Mouse (Mus musculus) adrenal gland, postnatal 4 days (tissue): ENCODE measurements around the gene Trim27. TPM values are rescaled to one million over a fixed set of nuclear protein-coding genes. Genes with fewer than 3 reads are reported as not detected.

Source experiments
- DNase-seq, 2 experiments: peaks; one replicate each; pipeline ENCODE4 v3.0.0; 2021 to 2022; ENCODE audit warnings: low spot score in 2 of 2, mixed read lengths in 2 of 2
- total RNA-seq, 2 experiments: library from RNA; stranded (reverse); gene quantifications; 2 replicates each; pipeline ENCODE4 v1.2.3; 2021

Gene Trim27
- total RNA-seq, 2 experiments from 2014 or later = 73.3 to 75.1 TPM

DNA sequence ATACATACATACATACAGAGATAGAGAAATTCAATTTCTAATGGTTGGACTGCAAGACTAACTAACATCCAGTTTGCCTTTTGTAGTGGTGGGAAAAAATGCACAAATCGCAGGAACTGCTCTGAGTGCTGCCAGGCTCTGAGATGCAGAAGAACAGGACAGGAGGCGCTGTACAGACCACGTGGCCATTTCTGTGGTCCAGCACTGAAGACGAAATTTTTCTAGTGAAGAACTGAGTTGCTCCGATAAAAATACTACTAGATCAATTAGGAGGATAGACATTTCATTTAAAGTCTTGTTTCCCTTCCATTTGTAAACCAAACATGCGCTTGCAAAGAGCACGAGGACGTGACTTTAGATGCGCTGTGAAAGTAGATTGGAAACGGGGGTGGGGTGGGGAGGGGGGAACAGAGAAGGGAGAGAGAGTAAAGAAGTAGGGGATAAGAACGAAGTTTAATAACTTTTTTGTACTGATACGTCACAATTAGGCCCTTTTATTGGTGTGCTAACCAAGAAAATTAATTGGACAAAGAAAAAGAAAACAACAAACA, 7.6 kb upstream of the Trim27 start:
- DNase-seq = no peak

DNA sequence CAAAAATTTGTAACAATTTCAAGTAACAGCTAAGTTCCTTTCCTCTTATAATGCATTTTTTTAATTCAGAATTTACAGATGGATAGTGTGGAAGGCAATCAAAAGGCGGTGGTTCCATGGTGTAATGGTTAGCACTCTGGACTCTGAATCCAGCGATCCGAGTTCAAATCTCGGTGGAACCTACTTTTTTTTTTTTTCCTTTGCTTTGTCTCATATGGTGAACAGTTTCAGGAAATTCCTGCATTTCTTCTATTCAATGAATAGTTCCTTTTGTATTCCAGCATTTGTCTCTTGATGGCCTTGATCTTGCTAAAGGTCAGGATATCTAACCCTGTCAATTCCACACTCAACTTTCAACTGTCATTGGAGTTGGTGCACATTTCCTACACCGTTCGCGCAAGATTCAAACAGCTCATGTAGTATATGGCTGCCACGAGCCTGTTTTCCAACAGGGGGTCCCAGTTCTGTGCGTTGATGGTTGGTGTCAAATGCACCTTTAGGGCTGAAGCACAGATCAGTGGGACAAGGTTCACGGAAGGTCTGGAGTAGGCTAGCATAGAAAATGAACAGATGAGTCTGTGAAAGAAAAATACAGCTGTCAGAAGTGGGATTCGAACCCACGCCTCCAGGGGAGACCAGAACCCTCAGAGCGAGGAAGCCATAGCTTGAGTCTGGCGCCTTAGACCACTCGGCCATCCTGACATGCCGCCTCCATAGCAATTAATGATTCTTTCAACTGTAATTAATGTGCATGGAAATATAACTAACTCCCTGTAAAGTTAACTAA, 6.8 kb upstream of the Trim27 start:
- no peak for DNase-seq

DNA sequence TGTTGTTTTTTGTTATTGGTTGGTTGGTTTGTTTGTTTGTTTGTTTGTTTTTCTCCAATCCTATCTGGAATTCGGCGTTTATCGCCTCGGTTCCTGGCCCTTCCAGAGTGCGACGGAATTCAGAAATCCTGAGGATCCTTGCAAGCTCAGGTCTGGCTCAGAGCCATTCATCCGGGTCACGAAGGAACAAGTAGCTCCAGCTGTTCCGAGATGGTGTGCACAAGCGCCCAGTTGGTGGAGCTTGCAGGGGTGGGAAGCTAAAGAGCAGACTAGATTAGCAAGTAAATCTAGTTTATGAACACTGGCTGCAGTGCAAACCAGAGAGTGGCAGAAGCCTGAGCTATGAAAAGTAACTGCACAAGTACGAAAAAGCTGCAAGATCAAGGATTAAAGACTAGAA, 6.2 kb upstream of the Trim27 start:
- DNase-seq = peak; percentile 50 to 71

DNA sequence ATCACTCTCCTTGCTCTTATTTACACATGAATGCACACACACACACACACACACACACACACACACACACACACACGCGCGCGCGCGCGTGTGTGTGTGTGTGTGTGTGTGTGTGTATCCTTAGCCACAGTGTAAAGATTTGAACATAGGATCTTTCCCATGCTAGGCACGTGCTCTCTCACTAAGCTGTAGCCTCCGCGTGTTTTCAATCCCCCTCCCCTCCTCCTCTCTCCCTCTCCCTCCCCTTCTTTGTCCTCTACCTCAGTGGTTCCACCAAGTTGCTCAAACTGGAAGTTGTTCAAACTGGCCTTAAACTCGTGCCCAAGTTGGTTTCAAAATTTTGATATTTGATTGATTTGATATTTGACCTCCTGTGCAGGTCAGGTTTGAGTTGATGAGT, 2.5 kb upstream of the Trim27 start:
- DNase-seq = no peak

DNA sequence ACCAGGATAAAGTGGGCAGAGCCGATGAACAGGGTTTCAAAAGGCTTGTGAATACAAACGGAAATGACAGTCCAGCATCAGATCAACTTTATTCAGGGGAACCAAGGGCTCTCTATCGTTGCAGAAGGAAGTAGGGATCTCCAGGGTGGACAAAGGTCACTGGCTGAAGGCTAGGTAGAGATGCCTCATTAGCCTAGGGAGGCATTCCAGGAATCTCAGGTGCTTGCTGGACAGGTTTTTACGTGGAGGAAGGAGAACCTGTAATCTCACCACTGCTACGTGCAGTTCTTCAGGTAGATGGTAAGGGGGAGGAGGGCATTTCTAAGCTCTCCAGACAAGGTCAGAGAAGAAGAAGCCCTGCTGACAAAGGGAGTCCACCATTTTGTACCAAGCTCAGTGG, 1.6 kb upstream of the Trim27 start:
- DNase-seq = no peak

DNA sequence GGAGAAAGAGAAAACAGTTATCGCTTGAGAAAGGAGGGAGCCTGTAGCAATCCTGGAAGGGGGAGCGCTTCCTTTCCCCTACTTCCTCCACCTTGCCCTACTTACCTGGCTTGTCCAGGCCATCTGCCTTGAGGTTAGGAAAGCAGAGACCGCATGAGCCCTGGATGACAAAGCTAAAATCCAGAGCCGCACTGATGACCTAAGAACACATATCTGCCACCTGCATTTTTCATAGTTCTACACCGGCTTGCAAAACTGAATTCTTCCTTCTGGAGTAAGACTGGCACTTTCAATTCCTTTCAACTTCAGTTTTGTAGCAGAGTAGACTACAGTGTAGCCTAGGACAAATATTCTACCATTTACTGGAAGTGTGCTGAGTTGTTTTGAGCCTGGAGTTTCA, 881 bp upstream of the Trim27 start:
- DNase-seq = no peak

DNA sequence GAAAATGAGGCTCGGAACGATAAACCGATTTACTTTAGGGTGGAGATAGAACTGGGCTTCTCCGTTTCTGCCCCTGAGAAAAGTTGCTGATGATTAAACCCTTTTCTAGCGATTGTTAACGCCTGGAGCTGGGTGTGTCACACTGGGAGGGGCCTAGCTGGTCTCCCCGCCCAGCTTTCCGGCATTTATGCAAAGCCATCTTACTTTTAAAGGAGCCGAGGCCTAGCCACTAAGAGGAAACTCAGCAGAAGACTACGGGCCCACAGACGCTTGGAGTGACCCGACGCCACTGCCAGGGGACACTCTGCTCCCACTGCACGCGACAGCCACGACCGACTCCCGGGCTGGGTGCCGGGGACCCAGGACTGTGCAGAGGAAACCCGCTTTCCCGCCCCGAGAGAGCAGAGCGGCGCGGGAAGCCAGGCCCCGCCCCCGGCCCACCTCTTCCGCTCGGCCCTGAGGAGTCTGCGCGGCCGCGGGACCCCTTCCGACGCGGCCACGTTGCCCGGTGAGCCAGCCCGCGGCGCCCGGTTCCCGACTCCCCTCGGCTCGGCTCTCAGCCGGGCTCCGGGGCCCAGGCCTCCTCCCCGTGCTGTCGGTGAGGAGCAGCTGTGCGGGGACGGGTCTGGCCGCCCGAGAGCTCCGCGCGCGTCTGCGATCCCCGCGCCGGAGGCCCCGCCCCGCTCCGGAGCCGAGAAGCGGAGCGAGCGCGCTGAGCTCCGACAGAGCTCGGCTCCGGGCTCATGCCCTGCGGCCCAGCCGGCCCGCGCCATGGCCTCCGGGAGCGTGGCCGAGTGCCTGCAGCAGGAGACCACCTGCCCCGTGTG, 692 bp downstream of the Trim27 start:
- peak; percentile 55 to 76 for DNase-seq

DNA sequence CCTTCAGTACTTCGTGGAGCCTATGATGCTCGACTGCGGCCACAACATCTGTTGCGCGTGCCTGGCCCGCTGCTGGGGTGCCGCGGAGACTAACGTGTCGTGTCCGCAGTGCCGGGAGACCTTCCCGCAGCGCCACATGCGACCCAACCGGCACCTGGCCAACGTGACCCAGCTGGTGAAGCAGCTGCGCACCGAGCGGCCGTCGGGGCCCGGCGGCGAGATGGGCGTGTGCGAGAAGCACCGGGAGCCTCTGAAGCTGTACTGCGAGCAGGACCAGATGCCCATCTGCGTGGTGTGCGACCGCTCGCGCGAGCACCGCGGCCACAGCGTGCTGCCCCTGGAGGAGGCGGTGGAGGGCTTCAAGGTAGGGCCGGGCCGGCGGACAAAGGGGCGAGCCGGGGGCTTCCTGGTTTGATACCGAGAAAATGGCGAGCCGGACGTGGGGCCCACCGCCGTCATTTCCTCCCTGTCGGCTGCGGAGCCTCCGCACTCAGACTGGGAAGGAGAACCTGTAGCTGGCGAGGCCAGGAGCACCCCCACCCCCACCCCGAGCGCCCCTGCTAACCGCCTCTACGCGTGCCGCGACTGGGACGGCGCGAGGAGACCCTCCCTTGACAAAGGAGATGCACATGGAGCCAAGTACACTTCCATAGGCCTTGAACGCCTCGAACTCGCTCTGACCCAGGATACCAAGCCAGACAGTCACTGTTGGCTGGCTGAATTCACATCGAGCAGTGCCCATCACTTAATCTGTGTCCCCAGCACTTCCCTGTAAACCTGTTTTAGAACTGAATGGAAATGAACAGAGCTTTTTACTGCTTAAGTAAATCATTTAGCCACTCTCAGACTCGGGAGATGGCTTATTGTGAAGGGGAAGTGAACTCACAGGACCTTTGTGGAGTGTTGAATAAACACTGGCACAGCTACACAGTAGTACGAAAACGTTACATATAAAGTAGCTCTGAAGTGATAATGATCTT, 1.6 kb downstream of the Trim27 start:
- peak; percentile 31 to 44 for DNase-seq

DNA sequence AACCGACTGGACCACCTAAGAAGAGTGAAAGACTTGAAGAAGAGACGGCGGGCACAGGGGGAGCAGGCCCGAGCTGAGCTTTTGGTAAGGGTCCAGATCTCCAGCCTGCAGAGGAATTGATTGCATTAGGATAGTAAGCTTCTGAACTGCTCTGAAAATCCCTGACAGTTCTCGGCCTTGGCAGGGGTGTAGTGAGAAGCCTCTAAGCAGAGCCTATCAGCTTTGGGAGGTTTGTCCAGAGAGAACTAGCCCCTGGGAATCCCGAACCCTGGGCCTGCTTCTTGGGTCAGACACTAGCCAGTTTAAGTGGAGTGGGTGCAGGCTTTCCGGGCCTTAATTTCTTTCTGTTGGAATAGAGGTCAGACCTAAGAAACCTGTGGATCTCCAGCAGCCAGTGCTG, 2.8 kb downstream of the Trim27 start:
- no peak for DNase-seq

DNA sequence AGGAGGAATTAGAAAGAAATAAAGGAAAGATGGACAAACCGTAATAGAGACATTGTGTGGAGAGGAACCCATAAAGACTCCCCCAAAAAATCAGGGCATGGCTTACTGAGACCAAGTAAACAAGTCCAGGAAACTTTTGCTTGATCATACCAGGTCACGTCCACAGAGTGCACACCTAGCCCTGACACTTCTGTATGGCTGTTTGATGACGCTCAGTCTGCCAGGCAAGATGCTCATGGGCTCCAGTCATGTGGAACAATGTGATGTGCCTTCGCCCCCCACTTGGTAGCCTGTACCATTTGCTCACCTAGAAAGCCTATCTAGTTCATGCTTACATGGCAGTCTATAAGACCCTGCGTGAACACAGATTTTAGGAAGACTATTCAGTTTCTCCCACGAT, 3.8 kb downstream of the Trim27 start:
- DNase-seq = no peak

DNA sequence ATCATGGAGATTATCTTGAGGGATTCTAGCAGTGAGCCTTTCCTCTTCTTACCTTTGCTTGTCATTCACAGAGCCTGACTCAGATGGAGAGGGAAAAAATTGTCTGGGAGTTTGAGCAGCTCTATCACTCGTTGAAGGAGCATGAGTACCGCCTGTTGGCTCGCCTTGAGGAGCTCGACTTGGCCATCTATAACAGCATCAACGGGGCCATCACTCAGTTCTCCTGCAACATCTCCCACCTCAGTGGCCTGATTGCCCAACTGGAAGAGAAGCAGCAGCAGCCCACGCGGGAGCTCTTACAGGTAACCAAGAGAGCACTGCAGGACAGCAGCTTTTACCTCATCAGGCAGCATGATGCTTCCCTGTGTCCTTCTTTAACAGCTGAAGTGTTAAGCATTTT, 4.4 kb downstream of the Trim27 start:
- DNase-seq = no peak

DNA sequence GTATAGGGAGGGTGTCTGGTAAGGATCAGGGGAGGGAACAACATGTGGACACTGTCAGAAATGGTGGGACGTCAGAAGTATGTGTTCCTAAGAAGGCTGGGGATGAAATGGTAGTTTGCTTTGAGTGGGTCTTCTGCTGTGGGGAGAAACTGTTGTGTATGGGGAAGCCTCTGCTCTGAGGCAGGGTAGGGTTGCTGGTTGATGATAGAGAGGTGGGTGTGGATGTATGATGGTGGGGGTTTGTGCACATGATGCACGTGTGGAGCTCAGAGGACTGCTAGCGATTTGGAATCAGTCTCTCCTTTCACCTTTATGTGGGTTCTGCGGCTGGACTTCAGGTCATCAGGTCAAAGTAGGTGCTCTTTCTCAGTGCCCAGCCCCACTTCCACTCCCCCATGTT, 6.3 kb downstream of the Trim27 start:
- DNase-seq = no peak

DNA sequence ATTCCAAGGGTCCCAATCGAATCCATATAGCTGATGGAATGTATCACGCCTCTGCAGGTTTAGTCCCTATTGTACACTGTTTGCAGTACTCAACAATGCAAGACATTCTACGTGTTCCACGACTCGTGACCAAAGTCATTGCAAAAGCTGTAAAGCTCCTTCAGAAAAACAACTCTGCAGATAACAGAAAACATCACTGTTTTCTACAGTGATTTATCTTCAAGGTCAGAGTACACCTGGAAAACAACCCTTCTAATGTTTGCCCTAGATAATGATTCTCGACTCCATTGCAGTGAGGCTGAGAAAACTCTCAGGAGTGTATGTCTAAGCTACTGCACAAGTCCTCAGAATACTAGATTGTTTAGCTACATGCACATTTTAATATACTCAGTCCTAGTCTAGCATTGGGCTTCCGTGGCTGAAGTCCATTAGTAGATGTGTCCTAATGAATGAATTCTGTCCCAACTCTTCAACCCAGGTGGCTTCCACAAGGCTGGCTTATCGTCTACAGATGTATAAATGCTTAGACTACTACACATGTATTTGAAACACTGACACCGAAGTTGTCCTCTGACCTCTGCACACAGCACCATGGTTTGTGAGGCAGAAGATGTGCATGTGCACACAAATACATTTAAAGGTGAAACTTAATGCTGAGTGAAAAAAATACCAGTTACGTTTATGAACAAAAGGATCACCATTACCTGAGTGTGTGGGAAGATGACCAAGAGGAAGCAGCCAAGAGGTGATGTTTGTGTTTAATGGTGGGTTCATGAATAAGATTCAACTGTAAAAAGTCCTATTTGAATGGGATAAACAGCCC, 16.4 kb downstream of the Trim27 start:
- DNase-seq = no peak

DNA sequence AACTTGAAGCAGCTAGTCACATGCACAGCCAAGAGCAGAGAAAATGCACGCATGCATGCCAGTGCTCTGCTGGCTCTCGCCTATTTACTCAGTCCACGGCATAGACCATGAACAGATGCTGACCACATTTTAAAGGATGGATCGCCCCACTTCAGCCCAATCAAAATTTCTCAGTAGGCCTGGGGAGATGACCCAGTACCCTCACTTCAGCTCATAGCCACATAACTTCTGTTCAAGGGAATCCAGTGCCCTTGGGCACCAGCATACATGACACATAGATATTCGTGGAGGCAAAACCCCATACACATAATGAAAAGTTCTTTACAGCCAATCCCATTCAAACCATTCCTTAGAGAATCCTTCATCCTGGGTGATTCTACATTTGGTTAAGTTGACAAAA, 18.5 kb downstream of the Trim27 start:
- DNase-seq = no peak

DNA sequence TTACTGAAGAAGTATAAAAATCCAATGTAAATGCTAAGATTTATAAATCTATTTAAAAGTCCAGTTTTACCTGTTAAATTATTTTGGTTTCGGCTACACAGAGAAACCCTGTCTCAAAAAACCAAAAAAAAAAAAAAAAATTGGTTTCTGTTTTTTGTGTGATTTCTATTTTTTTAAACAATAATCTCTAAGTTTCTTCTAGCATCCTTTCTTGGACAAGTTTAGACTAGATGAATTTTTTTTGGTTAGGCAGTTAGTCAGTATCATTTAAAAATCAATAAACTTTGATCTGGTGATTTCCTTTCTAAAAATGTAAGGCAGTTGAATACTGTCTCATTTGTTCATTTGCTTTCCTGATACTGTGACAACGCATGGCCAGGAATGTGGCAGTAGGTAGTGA, 19.1 kb downstream of the Trim27 start:
- no peak for DNase-seq

DNA sequence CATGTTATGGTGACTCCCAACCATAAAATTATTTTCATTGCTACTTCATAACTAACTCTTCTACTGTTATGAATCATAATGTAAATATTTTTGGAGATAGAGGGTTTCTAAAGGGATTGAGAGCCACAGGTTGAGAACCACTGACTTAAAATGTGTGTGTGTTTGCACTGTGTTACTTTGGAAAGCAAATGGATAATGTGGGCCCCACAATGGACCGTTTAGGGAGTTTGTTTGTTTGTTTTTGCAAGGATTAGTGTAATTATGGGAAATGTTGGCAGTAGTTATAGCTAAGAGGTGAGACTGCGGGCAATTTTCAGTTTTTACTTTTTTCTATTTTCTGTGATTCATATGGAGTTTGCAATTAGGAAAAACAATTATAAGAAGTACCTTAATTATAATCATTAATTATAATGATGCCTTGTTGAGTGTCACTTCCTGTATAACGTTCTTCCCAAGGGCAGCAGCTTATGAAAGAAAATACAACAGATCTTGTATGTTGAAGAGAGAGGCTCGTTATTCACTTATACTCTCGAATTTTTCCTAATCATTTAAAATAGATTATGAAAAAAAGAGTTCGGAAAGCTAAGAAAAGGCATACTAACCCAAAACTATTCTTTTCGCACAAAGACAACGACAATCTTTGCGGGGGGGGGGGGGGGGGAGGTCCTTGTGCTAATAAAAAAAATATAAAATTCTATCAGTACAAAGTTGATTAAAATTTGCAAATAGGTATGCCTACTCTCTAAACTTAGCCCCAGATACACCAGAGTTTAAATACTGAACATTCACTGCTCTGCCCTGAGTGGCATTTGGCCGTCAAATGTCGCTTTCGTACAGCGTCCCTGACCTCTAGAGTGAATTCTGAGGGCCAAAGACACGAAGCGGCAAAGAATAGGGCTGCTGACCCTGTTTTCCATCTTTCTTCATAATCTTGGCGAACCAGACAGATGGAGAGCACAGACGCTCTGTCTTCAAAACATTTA, 20.1 kb downstream of the Trim27 start:
- DNase-seq = peak in 1 of 2 experiments; percentile 19

DNA sequence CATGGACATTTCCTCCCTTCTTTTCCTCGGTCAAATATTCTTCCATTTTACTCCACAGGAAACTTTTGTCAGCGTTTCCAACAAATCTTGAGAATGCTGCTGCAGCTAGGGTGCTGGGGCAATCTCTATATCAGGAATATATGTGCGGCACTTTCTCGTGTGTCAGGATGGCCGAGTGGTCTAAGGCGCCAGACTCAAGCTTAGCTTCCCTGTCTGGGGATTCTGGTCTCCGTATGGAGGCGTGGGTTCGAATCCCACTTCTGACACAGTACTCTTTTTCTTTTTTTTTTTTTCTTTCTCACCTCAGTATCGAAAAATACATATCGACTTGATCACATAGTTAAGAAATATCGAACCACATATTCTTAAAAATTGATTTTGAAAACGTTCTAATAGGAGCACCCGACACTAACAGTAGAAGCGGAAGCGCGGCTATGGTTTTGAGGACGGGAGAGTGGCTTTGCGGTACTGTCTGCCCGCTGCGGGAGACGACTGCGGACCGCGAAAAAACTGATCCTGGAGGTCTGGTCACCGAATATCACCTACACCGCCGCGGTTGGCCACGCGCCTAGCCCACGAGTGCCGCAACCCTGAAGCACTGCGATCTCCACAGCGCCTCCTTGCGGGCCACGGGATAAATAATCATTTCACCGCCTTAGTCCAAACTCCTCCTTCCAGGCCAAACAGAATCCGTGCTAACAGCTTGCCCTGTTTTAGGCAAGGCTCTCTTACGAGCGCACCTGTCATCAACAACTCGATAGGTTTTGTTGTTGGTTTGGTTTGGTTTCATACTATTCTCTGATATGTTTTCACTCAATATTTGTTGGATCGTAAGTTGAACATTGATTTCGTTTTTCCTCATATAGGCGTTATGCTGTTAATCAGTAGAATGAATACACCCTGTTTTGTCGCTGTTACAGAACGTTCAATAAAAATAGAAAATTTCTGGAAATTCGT, 21.1 kb downstream of the Trim27 start:
- peak; percentile 77 to 80 for DNase-seq
